Mouse (Mus musculus): ENCODE measurements at regions not wholly inside any gene's neighbourhood (a gene's known extent, or its start where the extent isn't known, plus 50 kb on each side); places are given as distances from the start of the nearest gene placed in this dataset.

DNA sequence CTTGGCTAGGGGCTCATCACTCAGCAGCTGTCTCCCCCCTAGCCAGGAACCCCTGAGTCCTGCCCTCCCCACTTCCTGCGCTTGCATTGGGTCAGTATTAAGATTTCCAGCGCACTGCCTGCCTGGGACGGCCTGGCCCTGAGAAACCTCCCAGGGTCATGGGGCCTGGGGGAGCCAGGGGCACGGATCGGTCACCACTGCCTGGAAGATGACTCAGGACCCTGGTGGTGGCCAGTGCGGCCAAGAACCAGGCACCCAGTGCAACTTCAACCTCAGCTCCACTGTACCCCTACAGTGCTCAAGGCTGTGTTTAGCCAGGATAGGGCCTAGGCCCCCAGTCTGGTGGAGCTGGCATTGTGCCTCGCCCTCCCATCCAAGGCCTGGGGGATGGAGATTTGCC is 111.9 kb upstream of the Zbtb40 start:
- no peak for DNase-seq (ENCODE audit: low spot score)

DNA sequence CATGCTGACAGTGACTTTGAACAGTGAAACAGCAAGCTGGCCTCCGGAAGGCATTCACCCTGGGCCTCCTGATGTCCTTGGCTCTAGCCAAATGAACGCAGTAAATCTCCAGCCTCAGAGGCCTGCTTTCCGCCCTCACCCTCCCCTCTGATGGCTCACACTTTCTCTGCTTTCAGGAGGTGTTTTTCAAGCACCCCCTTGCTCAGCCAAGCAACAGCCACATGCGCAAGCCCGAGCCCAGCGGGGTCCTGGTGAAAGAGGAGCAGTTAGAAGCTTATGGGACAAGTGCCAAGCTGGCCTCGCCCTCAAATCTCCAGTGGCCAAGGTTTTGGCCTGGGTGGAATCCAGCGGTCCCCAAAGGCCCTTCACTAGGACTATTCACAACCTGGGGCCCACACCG is 109.6 kb upstream of the Zbtb40 start:
- no peak for DNase-seq (ENCODE audit: low spot score)

DNA sequence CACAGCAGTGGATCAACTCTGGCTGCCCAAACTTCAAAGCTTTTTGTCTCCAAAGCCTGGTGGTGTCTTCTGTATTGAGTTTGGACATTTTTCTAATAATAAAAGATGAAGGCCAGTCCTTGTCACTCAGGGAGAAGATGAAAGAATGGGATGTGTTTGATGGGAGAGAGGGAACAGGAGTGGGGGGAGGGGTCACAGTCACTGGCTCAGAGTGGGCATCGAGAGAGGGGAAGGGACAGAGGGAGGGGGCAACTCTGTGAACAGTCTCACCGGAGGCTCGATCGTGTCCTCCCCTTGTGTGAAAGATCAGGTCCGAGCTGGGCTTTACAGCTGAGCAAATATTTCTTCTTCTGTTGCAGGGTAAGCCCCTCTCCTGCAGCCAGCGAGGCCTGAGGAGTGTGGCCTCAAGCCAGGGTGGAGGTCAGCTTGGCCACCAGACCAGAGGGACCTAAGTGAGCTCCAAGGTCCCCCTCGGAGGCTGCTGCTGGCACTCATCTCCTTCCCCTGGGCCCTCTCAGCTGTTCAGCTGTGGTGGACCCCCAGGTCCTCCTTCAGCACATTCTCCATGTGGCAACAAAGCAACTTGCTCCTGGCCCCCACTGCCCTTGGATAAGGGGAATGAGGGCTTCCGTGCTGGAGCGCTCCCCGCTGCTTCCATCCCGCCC is 108.0 kb upstream of the Zbtb40 start:
- no peak for DNase-seq (ENCODE audit: low spot score)

DNA sequence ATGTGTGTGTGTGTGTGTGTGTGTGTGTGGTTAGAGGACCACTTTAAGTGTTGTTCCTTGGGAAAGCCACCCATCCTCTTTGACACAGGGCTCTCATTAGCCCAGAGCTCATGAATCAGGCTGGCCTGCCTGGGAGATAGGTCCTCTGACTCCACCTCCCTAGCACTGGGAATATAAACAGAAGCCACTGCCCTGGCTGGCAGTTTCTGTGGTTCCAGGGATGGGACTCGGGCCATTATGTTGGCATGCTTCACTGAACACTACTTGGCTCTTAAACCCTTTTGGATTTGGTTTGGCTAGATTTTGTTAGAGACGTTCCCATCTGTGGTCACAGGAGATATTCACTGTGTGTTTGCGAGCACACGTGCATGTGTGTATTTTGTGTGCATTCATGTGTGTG is 100.2 kb upstream of the Zbtb40 start:
- DNase-seq (ENCODE audit: low spot score) = no peak

DNA sequence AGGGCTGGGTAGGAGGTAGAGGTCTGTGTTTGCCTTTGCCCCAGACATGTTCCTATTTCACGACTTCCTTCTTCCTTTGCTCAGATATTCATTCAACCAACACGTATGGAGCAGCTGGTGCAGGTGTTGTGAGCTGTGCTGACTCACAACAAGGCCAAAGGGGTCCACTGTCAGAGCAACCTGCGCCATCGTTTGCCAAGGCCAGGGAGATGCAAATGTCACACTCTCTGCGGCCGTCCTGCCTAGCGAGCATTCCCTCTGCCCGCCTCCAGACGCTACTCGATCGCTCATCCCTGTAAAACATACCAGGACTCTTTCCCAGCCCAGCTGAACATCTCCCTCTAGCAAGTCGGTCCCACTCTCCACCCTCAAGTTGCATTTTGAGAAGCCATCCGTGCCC is 99.2 kb upstream of the Zbtb40 start:
- DNase-seq (ENCODE audit: low spot score) = no peak

DNA sequence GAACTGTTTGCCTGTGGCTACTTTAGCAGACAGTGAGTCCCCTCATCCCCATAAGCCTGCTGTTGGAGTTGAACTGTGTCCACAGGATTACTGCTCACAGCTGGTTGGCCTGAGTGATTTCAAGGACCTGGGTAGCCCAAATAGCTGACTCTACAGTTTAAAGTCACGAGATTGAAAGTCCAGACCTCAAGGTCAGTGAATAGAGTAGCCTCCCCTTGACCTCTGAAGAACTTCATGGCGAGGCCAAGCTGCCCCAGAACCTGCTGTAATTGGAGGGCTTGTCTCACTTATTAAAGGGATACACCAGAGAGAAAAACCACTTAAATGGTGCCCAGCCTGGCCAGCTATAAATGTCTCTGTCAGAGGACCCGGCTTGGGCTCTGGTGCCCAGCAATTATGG is 97.7 kb upstream of the Zbtb40 start:
- no peak for DNase-seq (ENCODE audit: low spot score)

DNA sequence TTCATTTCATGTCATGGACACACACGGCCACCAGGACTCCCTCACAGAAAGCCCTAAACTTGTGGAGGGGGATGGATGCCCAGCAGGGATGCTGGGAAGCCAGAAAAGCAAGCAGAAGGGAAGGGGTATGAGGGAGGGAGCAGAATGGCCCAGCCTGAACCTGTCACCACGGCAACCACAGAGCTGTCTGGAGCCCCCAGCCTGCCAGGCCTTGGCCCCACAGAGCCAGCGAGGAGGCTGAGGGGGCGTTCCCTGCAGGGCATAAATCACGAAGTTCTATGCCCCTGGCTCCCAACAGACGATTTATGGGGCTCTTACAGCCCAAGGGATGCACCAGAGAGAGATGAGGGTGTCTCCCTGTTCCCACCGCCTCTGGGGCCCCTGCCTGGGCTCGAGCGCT is 93.7 kb upstream of the Zbtb40 start:
- DNase-seq (ENCODE audit: low spot score) = peak; percentile 83

DNA sequence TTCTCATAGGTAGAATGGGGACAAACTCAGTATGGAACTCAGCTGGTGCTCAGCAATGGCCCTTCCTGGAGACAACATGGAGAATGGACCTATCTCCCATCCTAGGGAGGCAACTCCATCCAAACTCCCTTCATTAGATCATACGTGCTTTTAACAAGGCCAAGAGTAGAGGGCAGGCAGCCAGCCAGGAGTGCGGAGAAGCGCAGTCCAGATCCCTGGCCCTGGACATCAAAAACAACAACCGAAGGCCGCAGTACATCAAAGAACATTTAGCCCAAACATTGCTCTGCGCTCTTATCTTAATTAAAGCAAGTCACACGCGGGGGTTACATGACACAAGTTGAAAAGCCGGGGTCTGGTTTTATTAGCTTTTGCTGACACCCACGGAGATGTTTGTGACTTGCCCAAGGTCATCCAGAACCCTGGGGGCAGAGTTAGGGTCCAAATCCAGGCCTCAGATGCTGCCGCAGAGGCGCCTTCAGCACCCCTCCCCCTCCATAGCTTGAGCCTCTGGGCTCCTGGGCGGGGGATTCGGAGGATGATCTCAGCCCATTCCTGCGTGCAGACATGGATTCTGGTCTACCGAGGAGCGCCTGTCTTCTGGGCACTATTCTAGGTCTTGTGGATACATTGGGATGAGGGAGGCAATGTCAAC is 90.6 kb upstream of the Zbtb40 start:
- DNase-seq (ENCODE audit: low spot score) = no peak

DNA sequence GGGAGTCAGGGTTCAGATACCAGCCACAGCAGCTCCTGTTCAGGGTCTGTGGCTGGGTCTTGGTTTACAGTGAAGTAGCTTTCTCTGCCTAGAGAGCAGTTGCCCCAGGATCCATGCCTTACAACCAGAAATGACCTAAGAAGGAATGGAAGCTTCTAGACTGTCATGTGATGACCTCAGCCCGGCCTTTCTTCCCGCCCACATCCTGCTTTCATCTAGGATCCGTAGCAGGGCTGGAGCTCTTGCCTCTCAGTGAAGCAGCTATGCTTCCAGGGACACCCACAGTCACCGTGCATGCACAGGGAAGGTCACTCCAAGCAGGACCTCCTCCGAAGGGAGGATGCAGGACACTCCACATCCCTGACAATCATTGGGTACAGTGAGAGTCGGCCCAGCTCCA is 89.5 kb upstream of the Zbtb40 start:
- DNase-seq (ENCODE audit: low spot score) = no peak

DNA sequence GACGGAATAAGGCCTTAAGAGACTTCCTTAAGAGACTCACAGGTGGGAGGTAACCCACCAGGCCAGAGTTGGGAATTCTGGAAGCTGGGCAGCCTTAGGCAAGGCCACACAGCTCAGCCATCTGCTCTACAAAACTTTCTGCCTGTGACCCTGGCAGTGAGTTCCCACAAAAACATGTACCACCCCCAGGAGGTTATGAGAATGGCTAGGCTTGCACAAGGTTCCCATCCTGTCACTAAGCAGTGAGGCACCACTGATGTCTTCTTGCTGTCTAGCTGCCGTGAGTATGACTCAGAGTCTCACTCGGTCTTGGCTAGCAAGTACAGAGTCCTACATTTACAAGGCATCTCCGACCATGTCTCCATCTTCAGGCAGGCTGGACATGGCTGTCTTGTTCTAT is 87.7 kb upstream of the Zbtb40 start:
- DNase-seq (ENCODE audit: low spot score) = no peak

DNA sequence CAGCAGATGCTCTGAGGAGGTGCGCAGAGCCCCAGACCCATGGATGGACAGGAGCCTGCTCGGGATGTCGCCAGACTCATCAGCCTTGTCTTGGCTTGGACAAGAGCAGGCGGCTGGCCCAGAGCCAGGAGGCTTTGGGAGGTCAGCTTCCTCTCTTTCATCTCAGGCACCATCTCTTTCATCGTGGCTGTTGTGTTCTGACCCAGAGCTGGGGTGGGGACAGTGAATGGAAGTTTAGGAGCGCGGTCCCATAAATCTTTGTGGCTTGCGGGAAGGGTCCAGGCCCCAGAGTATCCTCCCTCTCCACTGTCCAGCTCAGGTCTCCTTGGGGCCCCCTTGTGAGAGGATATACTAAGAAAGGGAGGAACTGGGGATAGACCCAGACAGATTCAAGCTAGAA is 87.2 kb upstream of the Zbtb40 start:
- DNase-seq (ENCODE audit: low spot score) = no peak

DNA sequence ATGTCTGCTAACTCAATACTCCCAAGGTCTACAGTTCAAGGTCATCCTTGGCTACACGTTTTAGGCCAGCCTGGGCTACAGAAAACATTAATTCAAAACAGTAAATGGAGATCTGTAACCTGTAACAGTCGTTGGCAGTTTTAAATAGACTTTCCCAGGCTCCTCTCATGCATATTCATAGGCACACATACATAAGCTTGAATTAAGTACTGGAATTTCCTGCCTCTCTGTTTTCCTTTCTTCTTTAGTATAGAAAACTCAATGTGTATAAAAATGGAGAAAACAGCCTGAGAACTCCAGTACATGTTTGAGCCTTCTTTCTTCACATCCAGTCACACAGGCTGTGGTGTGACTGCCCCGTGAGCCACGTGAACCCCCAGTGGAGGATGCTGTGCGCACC is 86.0 kb upstream of the Zbtb40 start:
- no peak for DNase-seq (ENCODE audit: low spot score)

DNA sequence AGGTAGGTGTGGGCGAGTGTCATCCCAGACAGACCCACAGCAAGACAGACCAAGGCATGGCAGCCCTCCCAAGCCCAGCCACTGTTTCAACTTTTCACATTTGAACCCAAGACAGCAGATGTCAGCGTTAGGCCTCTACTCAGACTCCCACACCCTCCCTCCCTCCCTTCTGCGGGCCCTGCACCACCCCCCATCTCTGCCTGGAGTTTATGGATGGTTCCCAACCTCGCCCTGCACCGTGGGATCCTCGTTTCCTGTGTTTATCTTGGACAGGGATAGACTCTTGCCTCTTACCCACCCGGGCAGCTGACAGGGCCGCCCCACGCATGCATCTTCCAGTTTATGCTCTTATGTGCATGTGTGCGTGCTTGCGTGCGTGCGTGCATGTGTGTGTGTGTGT is 85.2 kb upstream of the Zbtb40 start:
- DNase-seq (ENCODE audit: low spot score) = peak; percentile 40

DNA sequence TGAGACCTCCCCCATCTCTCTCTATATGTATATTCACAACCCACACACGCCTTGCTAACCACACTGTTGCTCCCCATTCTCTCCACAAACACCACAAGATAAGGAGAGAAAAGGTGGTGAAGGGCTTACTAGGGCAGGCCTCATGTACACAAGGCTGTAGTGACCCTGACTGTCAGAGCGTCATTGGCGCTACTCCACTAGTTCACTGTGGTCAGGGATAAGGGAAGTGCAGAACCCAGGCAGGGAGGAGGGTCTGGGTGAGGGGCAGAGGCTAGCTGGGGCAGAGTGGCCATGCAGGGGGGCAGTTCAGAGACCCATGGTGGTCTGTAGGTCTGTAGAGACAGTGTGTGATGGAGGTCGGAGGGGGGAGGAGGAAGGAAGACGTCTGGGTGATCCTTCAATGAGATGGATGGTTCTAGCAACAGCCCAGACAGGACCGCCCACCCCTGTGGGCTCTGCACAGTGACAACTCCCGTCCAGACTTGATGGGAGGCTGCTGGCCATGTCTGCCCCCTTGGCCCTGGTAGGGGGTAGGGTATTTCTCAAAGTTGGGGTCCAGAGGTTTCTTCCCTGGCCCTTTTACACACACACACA is 82.1 kb upstream of the Zbtb40 start:
- DNase-seq (ENCODE audit: low spot score) = no peak

DNA sequence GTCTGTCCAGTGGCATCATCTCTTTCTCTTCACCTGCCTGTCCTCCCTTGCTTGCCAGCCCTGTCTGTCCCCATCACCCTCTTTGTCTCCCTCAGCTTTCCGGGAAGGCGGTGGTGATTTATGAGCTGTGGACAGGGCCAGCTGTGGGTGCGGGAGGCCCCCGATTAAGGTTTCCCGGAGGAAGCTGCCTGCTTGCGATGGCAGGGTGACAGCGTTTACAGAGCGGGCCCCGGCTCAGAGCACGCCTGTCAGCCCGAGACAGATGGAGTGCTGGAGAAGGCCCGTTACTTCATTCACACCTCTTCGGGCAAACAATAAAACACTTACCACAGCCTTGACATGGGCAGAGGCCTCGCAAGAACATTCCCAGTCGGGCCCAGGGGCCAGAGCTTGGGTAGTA is 79.6 kb upstream of the Zbtb40 start:
- peak; percentile 50 for DNase-seq (ENCODE audit: low spot score)

DNA sequence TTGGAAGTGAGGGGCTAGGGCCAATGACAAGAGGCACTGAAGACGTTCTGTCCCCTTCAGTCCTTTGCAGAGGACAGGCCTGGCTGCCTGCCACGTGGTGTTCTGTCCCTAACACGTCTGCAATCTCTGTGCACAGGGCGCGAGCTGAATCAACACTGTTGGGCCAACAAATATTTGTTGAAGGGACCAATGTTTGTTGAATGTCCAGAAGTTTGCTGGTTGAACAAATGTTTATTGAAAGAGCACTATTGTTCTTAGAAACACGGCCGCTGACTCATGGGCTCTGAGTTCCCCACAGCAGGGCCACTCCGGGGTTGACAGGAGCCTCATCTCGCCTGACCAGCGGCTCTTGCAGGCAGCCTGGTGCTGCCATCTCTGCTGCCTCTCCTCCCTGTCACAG is 73.1 kb upstream of the Zbtb40 start:
- no peak for DNase-seq (ENCODE audit: low spot score)

DNA sequence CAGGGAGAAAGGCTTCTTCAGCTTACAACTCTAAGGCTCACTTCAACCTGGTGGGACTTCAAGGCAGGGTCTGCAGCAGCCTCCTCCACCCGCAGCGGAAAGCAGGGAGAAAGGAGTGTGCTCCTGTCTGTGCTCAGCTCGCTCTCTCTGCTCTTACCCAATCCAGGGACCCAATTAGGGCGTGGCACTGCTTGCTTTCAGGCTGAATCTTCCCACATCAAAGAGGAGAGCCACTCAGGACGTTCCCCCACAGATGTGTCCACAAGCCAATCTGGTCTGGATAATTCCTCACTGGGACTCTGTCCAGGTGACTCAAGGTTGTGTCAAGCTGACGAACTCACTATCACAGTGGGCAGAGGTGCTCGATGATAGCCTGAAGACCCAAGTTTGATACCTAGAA is 72.0 kb upstream of the Zbtb40 start:
- DNase-seq (ENCODE audit: low spot score) = no peak

DNA sequence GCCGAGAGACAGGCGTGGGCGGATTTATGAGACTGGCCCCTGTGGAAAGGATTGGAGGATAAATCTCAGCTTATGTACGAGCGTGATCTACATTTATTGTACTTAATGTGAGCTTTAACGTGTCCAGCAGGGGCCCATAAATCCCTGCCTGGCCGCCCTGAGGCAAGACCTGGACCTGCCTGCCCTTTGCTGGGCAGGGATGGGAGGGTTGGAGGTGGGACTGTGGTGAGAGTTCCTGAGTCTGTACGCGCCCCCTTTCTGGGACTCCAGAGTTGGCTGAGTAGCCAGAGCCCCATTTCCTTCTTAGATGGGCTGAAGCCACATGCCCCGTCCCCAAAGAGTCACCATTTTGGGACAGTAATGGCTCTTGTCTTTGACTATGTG is 69.7 kb upstream of the Zbtb40 start:
- no peak for DNase-seq (ENCODE audit: low spot score)

DNA sequence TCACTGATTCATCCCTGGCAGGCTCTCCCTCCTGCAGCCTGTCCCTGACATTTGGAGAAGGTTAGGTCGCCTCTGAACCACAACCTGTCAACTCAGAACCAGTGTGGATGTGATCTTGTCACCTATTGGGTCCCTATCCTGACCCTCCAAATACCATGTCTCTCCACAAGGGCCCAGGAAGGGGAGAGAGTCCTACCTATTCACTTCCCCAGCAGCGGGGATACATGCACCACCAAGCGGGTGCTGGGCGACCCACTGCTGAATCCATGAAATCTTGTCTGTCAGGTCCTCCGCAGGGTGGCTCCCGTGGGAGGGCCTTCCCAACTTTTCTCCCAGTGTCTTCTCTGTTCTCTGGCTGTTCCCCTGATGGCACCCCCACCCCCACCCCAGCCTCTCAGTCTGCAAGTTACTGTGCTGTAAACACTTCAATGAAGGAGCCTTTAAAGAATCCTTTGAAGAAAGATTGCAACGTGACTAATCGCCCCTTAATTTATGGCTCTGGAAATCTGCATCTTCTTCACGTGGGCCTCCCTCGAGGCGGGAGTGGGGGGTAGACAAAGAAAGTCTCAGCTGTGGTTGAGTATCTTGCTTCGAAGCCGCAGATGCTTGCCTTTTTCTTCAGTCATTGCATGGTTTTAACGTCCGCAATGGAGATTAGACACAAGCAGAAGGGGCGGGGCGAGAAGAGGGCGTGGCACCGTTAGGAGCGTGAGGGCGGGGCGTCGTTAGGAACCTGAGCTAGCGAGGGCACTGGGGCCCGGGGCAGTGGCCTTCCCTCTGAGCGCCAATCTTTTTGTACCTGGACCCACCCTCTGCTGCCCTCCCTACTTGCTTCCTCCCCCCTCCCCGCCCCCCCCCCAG is 69.1 kb upstream of the Zbtb40 start:
- peak; percentile 94 for DNase-seq (ENCODE audit: low spot score)

DNA sequence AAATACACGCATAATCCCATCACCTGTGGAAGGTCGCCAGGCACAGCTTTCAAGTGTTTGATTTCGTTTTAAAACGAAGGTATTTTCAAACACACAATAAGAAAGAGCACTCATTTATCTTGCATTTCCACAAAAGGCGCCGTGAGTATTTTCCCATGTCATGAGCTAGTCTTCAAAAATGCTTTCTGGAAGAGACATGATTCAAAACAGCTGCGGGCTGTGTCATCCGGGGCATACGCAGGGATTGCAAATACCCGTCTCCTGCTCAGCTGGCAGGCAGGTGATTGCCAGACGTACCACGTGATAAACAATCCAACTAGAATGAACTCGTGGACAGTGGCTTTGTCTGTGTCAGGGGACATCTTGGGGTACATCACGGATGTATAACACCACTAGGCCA is 66.5 kb upstream of the Zbtb40 start:
- no peak for DNase-seq (ENCODE audit: low spot score)

DNA sequence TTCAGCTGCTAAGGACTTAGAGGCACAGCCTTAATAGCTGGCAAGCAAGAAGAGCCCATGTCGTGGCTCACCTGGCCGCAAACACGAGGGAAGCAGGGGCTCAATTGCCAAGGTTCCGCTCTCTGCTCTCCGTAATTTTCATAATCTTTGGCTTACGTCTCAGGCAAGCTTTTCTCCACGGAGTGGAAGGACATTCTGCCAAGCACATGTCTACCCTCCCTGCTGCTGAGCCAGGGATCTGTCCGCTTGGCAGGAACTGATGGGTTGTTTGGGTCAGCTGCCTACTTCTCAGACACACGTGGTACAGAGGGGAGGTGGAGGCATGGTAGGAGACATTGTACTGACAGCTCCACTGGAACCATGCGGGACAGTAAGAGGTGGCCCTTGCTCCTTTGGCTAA is 61.7 kb upstream of the Zbtb40 start:
- no peak for DNase-seq (ENCODE audit: low spot score)

DNA sequence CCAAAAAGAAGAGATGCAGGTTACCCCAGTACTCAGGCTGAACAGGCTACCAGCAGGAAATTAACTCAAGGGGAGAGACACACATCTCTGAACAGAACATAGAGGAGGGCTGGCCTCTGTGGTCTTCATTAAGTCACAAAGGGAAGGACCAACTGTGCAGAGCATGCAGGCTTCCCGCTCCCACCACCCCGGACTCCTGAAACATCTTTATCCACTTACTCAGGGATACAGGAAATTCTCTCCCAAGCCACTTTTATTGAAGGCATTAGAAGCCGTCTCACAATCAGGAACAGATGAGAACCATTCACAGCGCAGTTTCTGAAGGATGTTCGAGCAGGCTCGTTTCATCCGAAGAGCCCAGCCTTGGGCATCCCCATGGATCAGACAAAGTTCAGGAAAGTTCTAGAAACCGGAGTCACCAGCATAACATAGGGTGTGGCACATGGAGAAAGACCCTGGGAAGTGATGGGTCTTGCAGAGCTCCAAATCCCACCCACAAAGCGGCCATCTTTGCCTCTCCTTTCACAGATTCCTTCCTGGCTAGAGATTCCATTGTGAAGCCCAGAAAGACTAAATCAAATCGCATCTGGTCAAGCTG is 55.9 kb upstream of the Zbtb40 start:
- DNase-seq (ENCODE audit: low spot score) = no peak

DNA sequence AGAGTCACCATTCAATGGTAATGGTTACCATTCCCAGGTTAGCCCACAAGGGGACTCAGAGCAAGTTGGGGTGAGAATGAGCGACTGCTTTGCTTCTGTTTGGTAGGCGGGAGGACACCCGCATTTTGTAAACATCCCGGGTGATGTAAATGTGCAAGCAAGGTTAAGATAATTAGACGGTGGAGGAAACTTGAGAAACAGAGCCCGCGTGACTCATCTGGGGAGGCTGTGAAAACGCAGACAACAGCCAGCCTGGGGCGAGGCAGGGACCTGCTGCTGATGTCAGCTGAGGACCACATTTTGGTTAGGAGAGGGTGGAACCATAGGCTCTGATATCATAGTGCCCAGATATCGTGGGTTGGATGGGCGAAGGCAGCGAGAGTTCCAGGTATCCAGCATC is 52.6 kb upstream of the Zbtb40 start:
- no peak for DNase-seq (ENCODE audit: low spot score)

All from embryo, embryonic 10.5 days (tissue).